Mouse (Mus musculus): Measurements from ENCODE around the gene Kcnj4. TPM values are rescaled to one million over a fixed set of nuclear protein-coding genes. Genes with fewer than 3 reads are reported as not detected.

The Kcnj4 gene
- polyA plus RNA-seq, 1 experiment: not detected

GRCm38 (mm10) chr15:79545496-79545895 is 40.5 kb upstream of the Kcnj4 start:
- no peaks in the 10 kb centered on the region for H3K27me3 ChIP-seq (ENCODE audit: control insufficient read depth, insufficient read depth, low read length)
- no peak for TF ChIP-seq POLR2A (IDR thresholded peaks at IDR 0.05; ENCODE audit: low read depth, low read length)
- no peak for TF ChIP-seq CTCF (IDR thresholded peaks at IDR 0.05; ENCODE audit: extremely low read depth, insufficient read length, insufficient replicate concordance, low read depth, low read length)
- under 1% methylated on average over 3 of the region's 3 CpGs for WGBS

GRCm38 (mm10) chr15:79543968-79544367 is 38.9 kb upstream of the Kcnj4 start:
- WGBS: 83% methylated on average over 3 of the region's 3 CpGs
- H3K27ac ChIP-seq (ENCODE audit: insufficient read depth, low read depth, low read length): no peak overlapping the region
- H3K27me3 ChIP-seq (ENCODE audit: control insufficient read depth, insufficient read depth, low read length): no peaks in the 10 kb centered on the region
- no peak overlapping the region for H3K4me3 ChIP-seq (ENCODE audit: low read depth, low read length)
- TF ChIP-seq CTCF (IDR thresholded peaks at IDR 0.05; ENCODE audit: extremely low read depth, insufficient read length, insufficient replicate concordance, low read depth, low read length) (no peak), POLR2A (IDR thresholded peaks at IDR 0.05; ENCODE audit: low read depth, low read length) (no peak)
- peaks cover 44% of the 10 kb centered on the region for H3K36me3 ChIP-seq (ENCODE audit: control insufficient read depth, insufficient read depth, low read length)
- peaks cover 4% of the 10 kb centered on the region; the same call in 1 of the 2 replicates for H3K4me1 ChIP-seq (ENCODE audit: control insufficient read depth, insufficient read depth, insufficient read length, low read length)

More at GRCm38 (mm10) chr15:79545496-79545895, 40.5 kb upstream of the Kcnj4 start:
- H3K27ac ChIP-seq (ENCODE audit: insufficient read depth, low read depth, low read length): peak overlapping the region; percentile 90
- peaks cover 4% of the 10 kb centered on the region; the same call in 1 of the 2 replicates for H3K4me1 ChIP-seq (ENCODE audit: control insufficient read depth, insufficient read depth, insufficient read length, low read length)
- peaks cover 30% of the 10 kb centered on the region for H3K36me3 ChIP-seq (ENCODE audit: control insufficient read depth, insufficient read depth, low read length)
- H3K4me3 ChIP-seq (ENCODE audit: low read depth, low read length): peak overlapping the region; percentile 78

GRCm38 (mm10) chr15:79533796-79534195 is 28.8 kb upstream of the Kcnj4 start:
- no peaks in the 10 kb centered on the region for H3K27me3 ChIP-seq (ENCODE audit: control insufficient read depth, insufficient read depth, low read length)
- WGBS: 67% methylated on average over 3 of the region's 3 CpGs
- peaks cover 90% of the 10 kb centered on the region for H3K36me3 ChIP-seq (ENCODE audit: control insufficient read depth, insufficient read depth, low read length)
- TF ChIP-seq POLR2A (IDR thresholded peaks at IDR 0.05; ENCODE audit: low read depth, low read length) (no peak), CTCF (IDR thresholded peaks at IDR 0.05; ENCODE audit: extremely low read depth, insufficient read length, insufficient replicate concordance, low read depth, low read length) (no peak)
- H3K4me3 ChIP-seq (ENCODE audit: low read depth, low read length): no peak overlapping the region
- no peak overlapping the region for H3K27ac ChIP-seq (ENCODE audit: insufficient read depth, low read depth, low read length)
- no peaks in the 10 kb centered on the region for H3K4me1 ChIP-seq (ENCODE audit: control insufficient read depth, insufficient read depth, insufficient read length, low read length)

GRCm38 (mm10) chr15:79529935-79530334 is 24.9 kb upstream of the Kcnj4 start:
- Histone ChIP-seq H3K27me3 (ENCODE audit: control insufficient read depth, insufficient read depth, low read length) (no peaks in the 10 kb centered on the region), H3K4me1 (ENCODE audit: control insufficient read depth, insufficient read depth, insufficient read length, low read length) (no peaks in the 10 kb centered on the region), H3K4me3 (ENCODE audit: low read depth, low read length) (no peak overlapping the region), H3K27ac (ENCODE audit: insufficient read depth, low read depth, low read length) (no peak overlapping the region), H3K36me3 (ENCODE audit: control insufficient read depth, insufficient read depth, low read length) (peaks cover 65% of the 10 kb centered on the region)
- 65% methylated on average over 7 of the region's 7 CpGs for WGBS
- TF ChIP-seq POLR2A (IDR thresholded peaks at IDR 0.05; ENCODE audit: low read depth, low read length): no peak
- TF ChIP-seq CTCF (IDR thresholded peaks at IDR 0.05; ENCODE audit: extremely low read depth, insufficient read length, insufficient replicate concordance, low read depth, low read length): no peak

GRCm38 (mm10) chr15:79527991-79528639 is 23.1 kb upstream of the Kcnj4 start:
- 52% methylated on average over 5 of the region's 5 CpGs for WGBS

GRCm38 (mm10) chr15:79527192-79527591 is 22.2 kb upstream of the Kcnj4 start:
- H3K27me3 ChIP-seq (ENCODE audit: control insufficient read depth, insufficient read depth, low read length): no peaks in the 10 kb centered on the region
- no peak overlapping the region for H3K4me3 ChIP-seq (ENCODE audit: low read depth, low read length)
- no peak for TF ChIP-seq POLR2A (IDR thresholded peaks at IDR 0.05; ENCODE audit: low read depth, low read length)
- no peak for TF ChIP-seq CTCF (IDR thresholded peaks at IDR 0.05; ENCODE audit: extremely low read depth, insufficient read length, insufficient replicate concordance, low read depth, low read length)
- H3K27ac ChIP-seq (ENCODE audit: insufficient read depth, low read depth, low read length): no peak overlapping the region
- H3K36me3 ChIP-seq (ENCODE audit: control insufficient read depth, insufficient read depth, low read length): peaks cover 41% of the 10 kb centered on the region
- no peaks in the 10 kb centered on the region for H3K4me1 ChIP-seq (ENCODE audit: control insufficient read depth, insufficient read depth, insufficient read length, low read length)
- 69% methylated on average over 4 of the region's 4 CpGs for WGBS

More at GRCm38 (mm10) chr15:79527991-79528639, 23.1 kb upstream of the Kcnj4 start:
- TF ChIP-seq POLR2A (IDR thresholded peaks at IDR 0.05; ENCODE audit: low read depth, low read length) (no peak), CTCF (IDR thresholded peaks at IDR 0.05; ENCODE audit: extremely low read depth, insufficient read length, insufficient replicate concordance, low read depth, low read length) (no peak)
- Histone ChIP-seq H3K36me3 (ENCODE audit: control insufficient read depth, insufficient read depth, low read length) (peaks cover 48% of the 10 kb centered on the region), H3K4me3 (ENCODE audit: low read depth, low read length) (no peak overlapping the region), H3K27ac (ENCODE audit: insufficient read depth, low read depth, low read length) (no peak overlapping the region), H3K4me1 (ENCODE audit: control insufficient read depth, insufficient read depth, insufficient read length, low read length) (no peaks in the 10 kb centered on the region), H3K27me3 (ENCODE audit: control insufficient read depth, insufficient read depth, low read length) (no peaks in the 10 kb centered on the region)

- H3K27me3 ChIP-seq (ENCODE audit: control insufficient read depth, insufficient read depth, low read length): no peaks in the 10 kb centered on the region
- no peaks in the 10 kb centered on the region for H3K4me1 ChIP-seq (ENCODE audit: control insufficient read depth, insufficient read depth, insufficient read length, low read length)
- WGBS: 53% methylated on average over 9 of the region's 9 CpGs
- TF ChIP-seq CTCF (IDR thresholded peaks at IDR 0.05; ENCODE audit: extremely low read depth, insufficient read length, insufficient replicate concordance, low read depth, low read length): no peak
- TF ChIP-seq POLR2A (IDR thresholded peaks at IDR 0.05; ENCODE audit: low read depth, low read length): no peak
- H3K27ac ChIP-seq (ENCODE audit: insufficient read depth, low read depth, low read length): no peak overlapping the region
- no peak overlapping the region for H3K4me3 ChIP-seq (ENCODE audit: low read depth, low read length)
- peaks cover 33% of the 10 kb centered on the region for H3K36me3 ChIP-seq (ENCODE audit: control insufficient read depth, insufficient read depth, low read length)
These were observed 21.1 kb upstream of the Kcnj4 start for GRCm38 (mm10) chr15:79525979-79526768.
